Mouse (Mus musculus) retina, postnatal 1 day (tissue): ENCODE measurements around the gene Ugt1a6a.
"Not testable (repeated sequence)": the region's sequence is repeated elsewhere in the genome, so short reads cannot be mapped to it uniquely, and the experiment has no call there.

Source experiments
- DNase-seq: peaks from one replicate; pipeline ENCODE4 v3.0.0-alpha.2; 2012

Gene Ugt1a6a

GRCm38 (mm10) chr1:88134457-88135011, at the start of gene Ugt1a6a:
Ugt1a6a (plus strand) TSS chr1:88134809.
- DNase-seq, result not testable (repeated sequence)

GRCm38 (mm10) chr1:88086125-88086524, 48.5 kb upstream of the Ugt1a6a start:
- DNase-seq, result no peak

GRCm38 (mm10) chr1:88087513-88087912, 47.1 kb upstream of the Ugt1a6a start, which contains the start of gene Ugt1a8:
Ugt1a8 (plus strand) TSS chr1:88087813.
- DNase-seq, result no peak

- no peak for DNase-seq
These were observed 42.3 kb upstream of the Ugt1a6a start for GRCm38 (mm10) chr1:88092341-88092740.

- peak; percentile 4 for DNase-seq
These were observed 40.3 kb upstream of the Ugt1a6a start for GRCm38 (mm10) chr1:88094270-88094676.

- no peak for DNase-seq
These were observed 39.6 kb upstream of the Ugt1a6a start, which contains the start of gene Ugt1a7c for GRCm38 (mm10) chr1:88094941-88095492. Ugt1a7c (plus strand) TSS chr1:88095062.

GRCm38 (mm10) chr1:88098546-88098945, 36.1 kb upstream of the Ugt1a6a start:
- DNase-seq, result not testable (repeated sequence)

GRCm38 (mm10) chr1:88099691-88100090, 34.9 kb upstream of the Ugt1a6a start:
- not testable (repeated sequence) for DNase-seq

GRCm38 (mm10) chr1:88103019-88103418, 31.6 kb upstream of the Ugt1a6a start, which contains the start of gene Ugt1a6b:
Ugt1a6b (plus strand) TSS chr1:88103252.
- not testable (repeated sequence) for DNase-seq

- DNase-seq, result not testable (repeated sequence)
These were observed 30.7 kb upstream of the Ugt1a6a start for GRCm38 (mm10) chr1:88103697-88104468.

- no peak for DNase-seq
These were observed 29.8 kb upstream of the Ugt1a6a start for GRCm38 (mm10) chr1:88104667-88105430.

- DNase-seq, result no peak
These were observed 29.0 kb upstream of the Ugt1a6a start for GRCm38 (mm10) chr1:88105656-88106055.

GRCm38 (mm10) chr1:88109027-88109557, 25.5 kb upstream of the Ugt1a6a start:
- DNase-seq, result not testable (repeated sequence)

- not testable (repeated sequence) for DNase-seq
These were observed 25.0 kb upstream of the Ugt1a6a start for GRCm38 (mm10) chr1:88109604-88110003.

GRCm38 (mm10) chr1:88112769-88113168, 21.8 kb upstream of the Ugt1a6a start:
- not testable (repeated sequence) for DNase-seq

- DNase-seq, result not testable (repeated sequence)
These were observed 14.1 kb upstream of the Ugt1a6a start for GRCm38 (mm10) chr1:88120550-88120949.

- peak; percentile 6 for DNase-seq
These were observed 13.1 kb upstream of the Ugt1a6a start for GRCm38 (mm10) chr1:88121521-88121920.

GRCm38 (mm10) chr1:88125827-88126360, 8.7 kb upstream of the Ugt1a6a start:
- DNase-seq, result not testable (repeated sequence)

GRCm38 (mm10) chr1:88129091-88129490, 5.5 kb upstream of the Ugt1a6a start:
- not testable (repeated sequence) for DNase-seq

- DNase-seq, result not testable (repeated sequence)
These were observed 4.4 kb upstream of the Ugt1a6a start for GRCm38 (mm10) chr1:88130223-88130622.

GRCm38 (mm10) chr1:88133908-88134456, 627 bp upstream of the Ugt1a6a start:
- no peak for DNase-seq
